Mouse (Mus musculus): ENCODE measurements around the gene Igfals.

DNA sequence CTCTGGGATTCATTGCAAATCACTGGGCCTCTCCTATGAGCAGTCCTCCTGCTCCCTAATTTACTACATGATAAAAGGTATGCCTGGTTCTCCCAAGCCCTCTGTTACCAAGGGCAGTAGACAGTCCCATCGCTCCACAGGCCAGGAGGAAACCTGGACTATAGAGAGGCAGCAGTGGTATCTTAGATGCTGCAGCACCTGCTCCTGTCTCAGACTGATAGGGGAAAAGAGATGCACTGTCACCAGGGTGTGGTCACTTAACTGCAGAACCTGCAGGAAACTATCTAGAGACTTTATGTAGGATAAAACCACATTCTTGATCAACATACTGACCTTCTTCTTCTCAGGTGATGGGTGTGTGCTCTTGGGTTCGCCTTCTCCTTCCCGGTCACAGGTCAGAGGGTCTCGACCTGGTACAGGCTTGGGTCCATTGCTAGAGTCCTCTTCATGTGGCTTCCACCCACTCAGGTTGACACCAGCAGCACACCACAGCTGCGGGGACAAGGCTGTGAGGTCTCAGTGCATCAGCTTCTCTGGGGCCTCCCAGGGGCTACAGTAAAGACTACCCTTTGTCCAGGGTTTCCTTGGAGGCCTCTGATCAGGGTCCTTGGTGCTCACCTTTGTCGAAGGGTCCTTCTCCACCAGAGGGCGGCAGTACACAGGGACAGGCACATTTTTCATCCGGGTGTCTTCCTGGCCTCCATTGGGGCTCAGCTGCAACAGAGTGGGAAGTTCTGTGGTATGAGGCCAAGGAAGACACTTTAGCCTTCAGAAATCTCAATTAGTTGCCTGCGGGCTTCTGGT lies 37.1 kb downstream of the Igfals start:
- no peak for TF ChIP-seq GATA1 (IDR thresholded peaks at IDR 0.05; ENCODE audit: borderline replicate concordance, low read length)
- TF ChIP-seq FLI1 (IDR thresholded peaks at IDR 0.05; ENCODE audit: low read length), result no peak
